Mouse (Mus musculus) heart, postnatal 0 days (tissue): ENCODE results near the gene Plekha4. TPM values are rescaled to one million over a fixed set of nuclear protein-coding genes. Genes with fewer than 3 reads are reported as not detected.

ENCODE experiments used
- ATAC-seq: fragments of 200-750 bp; cut with Nextera tagmentation; 2 replicates; pipeline ENCODE4 v1.8.0; 2017; ENCODE audit warnings: low read depth, moderate number of reproducible peaks, moderate library complexity; ENCODE audit not compliant: insufficient read depth
- DNase-seq: peaks from one replicate; pipeline ENCODE4 v3.0.0-alpha.2; 2016; ENCODE audit warnings: low spot score
- H3K27ac ChIP-seq: fragments of 300-500 bp; sonication (generic); 2 replicates; pipeline ENCODE4 v1.5.1; 2014; ENCODE audit warnings: low read depth, mild to moderate bottlenecking
- H3K27me3 ChIP-seq: fragments of 300-500 bp; sonication (generic); 2 replicates; pipeline ENCODE4 v1.6.1; 2014; ENCODE audit warnings: low read length, mixed read lengths; ENCODE audit not compliant: control insufficient read depth, insufficient read depth
- H3K36me3 ChIP-seq: fragments of 300-500 bp; sonication (generic); replicated peaks from 2 replicates; pipeline ENCODE4 v1.6.1; 2014; ENCODE audit warnings: low read length, mixed read lengths; ENCODE audit not compliant: control insufficient read depth, insufficient read depth
- H3K4me1 ChIP-seq: fragments of 300-500 bp; sonication (generic); 2 replicates; pipeline ENCODE4 v1.6.1; 2014; ENCODE audit warnings: antibody characterized with exemption; ENCODE audit not compliant: control insufficient read depth, insufficient read depth
- H3K4me2 ChIP-seq: fragments of 300-500 bp; sonication (generic); 2 replicates; pipeline ENCODE4 v1.6.1; 2014; ENCODE audit warnings: low read depth, mild to moderate bottlenecking, low read length, moderate library complexity
- H3K4me3 ChIP-seq: fragments of 300-500 bp; sonication (generic); 2 replicates; pipeline ENCODE4 v1.5.1; 2014; ENCODE audit warnings: low read depth, low read length
- H3K9ac ChIP-seq: fragments of 300-500 bp; sonication (generic); replicated peaks from 2 replicates; pipeline ENCODE4 v1.6.1; 2014; ENCODE audit warnings: low read depth, low read length, mixed read lengths
- H3K9me3 ChIP-seq: fragments of 300-500 bp; sonication (generic); replicated peaks from 2 replicates; pipeline ENCODE4 v1.6.1; 2016; ENCODE audit warnings: low read length; ENCODE audit not compliant: control insufficient read depth
- CTCF ChIP-seq: IDR thresholded peaks from 2 replicates; pipeline ENCODE4 v1.5.1; 2016; ENCODE audit warnings: antibody characterized with exemption, control low read depth, low read depth
- EP300 ChIP-seq: IDR thresholded peaks from 2 replicates; pipeline ENCODE4 v1.6.1; 2016; ENCODE audit warnings: antibody characterized with exemption, low read depth
- WGBS: fragments of 180-500 bp; shearing (Covaris S2); extraction: QIAGEN DNeasy Blood & Tissue Kit; methylation state at CpG from one replicate; pipeline ENCODE4 v1.1.7; 2014; 5-methylcytosine and 5-hydroxymethylcytosine counted together
- polyA plus RNA-seq: library from polyadenylated mRNA; unstranded; fragments of >200 nt; fragmentation: Nextera tagmentation; extraction: Ambion mirVana; gene quantifications from 2 replicates; pipeline ENCODE4 v1.2.1, GENCODE M21; 2015
- total RNA-seq: library from RNA; depleted of rRNA; stranded (reverse); fragments of >200 nt; gene quantifications from 2 replicates; pipeline ENCODE4 v1.2.3, GENCODE M21; 2014; ENCODE audit warnings: low replicate concordance

Gene Plekha4
- total and polyA plus RNA-seq, 2 experiments from 2014 or later = 0.78 to 1.3 TPM

DNA sequence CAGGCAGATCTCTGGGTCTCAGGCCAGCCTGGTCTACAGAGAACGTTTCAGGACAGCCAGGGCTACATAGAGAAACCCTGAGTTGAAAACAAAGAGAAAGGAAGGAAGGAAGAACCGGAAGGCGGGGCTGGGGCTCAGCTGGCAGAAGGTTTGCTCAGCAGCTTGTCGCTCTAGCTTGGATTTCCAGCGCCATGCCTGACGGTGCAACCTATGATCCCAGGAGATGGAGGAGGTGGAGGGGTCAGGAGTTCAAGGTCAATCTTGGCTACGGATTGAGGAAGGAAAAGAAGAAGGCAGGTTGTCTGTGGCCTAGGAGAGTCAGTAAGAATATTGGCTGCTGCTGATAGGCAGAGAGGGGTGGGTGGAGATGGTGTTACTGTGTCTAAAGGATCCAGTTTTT lies 34.1 kb downstream of the Plekha4 start:
- Histone ChIP-seq H3K4me2 (no peak overlapping the region), H3K9me3 (no peaks in the 10 kb centered on the region), H3K4me3 (no peak overlapping the region), H3K27me3 (no peaks in the 10 kb centered on the region), H3K9ac (no peak overlapping the region), H3K27ac (no peak overlapping the region), H3K36me3 (no peaks in the 10 kb centered on the region), H3K4me1 (no peaks in the 10 kb centered on the region)
- 75% methylated on average over 7 of the region's 7 CpGs for WGBS
- no peak for TF ChIP-seq EP300
- TF ChIP-seq CTCF = no peak
- ATAC-seq (no peak), DNase-seq (no peak)

- Histone ChIP-seq H3K36me3 (no peaks in the 10 kb centered on the region), H3K4me2 (no peak overlapping the region; the same call in 1 of the 2 replicates), H3K9me3 (no peaks in the 10 kb centered on the region), H3K27me3 (no peaks in the 10 kb centered on the region), H3K27ac (no peak overlapping the region), H3K9ac (no peak overlapping the region), H3K4me1 (no peaks in the 10 kb centered on the region), H3K4me3 (no peak overlapping the region)
- peak; percentile 50 for DNase-seq
- peak; percentile 71 for ATAC-seq
- TF ChIP-seq EP300 (no peak), CTCF (peak; percentile 90)
- 19% methylated on average over 17 of the region's 17 CpGs for WGBS
Measured at GRCm38 (mm10) chr7:45560843-45561623, 34.9 kb downstream of the Plekha4 start.

DNA sequence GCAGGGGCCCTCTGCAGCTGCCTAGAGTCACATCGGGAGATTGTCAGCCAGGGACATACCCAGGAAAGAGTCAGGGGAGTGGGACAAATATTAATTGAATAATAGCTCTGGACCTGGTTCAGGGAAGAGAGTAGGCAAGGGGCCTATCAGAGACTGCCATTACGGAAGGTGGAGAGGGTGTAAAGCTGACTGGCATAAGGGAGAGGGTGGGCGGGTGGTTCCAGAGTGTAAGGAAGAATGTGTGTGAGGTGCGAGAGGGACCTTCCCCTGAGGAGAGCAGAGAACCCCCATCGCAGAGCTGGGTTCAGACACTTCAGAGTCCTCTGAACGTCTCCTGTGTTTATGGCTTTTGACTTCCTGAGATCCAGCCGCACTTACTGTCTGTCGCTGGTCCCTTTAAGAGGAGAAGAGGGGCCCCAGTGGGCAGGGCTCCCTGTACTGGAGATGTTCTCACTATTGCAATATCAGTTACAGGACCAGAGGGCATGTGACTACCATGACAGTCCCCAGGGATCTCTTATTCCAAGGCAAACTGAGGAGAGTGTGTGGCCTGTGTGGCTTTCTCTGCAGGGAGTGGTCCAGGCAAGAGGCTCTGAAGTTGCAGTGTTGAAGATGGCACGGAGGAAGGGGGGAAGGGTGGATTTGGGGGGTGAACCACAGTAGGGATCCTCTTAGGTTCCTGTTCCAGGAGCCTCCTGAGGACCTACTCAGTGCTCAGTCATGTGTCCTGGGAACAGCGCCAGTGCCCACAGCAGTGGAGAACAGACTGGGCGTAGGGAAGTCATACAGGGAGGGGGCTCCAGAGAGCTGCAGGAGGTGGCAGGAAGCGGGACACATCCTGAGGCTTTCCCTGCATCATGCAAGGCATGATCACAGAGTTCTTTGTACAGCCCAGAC lies 35.7 kb downstream of the Plekha4 start:
- TF ChIP-seq CTCF (no peak), EP300 (no peak)
- ATAC-seq = no peak
- Histone ChIP-seq H3K9me3 (no peaks in the 10 kb centered on the region), H3K4me2 (no peak overlapping the region; the same call in 1 of the 2 replicates), H3K36me3 (no peaks in the 10 kb centered on the region), H3K27ac (no peak overlapping the region), H3K4me3 (no peak overlapping the region), H3K9ac (no peak overlapping the region), H3K27me3 (no peaks in the 10 kb centered on the region), H3K4me1 (no peaks in the 10 kb centered on the region)
- 37% methylated on average over 12 of the region's 12 CpGs for WGBS
- DNase-seq = no peak

GRCm38 (mm10) chr7:45564811-45565210 lies 38.7 kb downstream of the Plekha4 start:
- Histone ChIP-seq H3K4me2 (no peak overlapping the region), H3K36me3 (no peaks in the 10 kb centered on the region), H3K9me3 (no peaks in the 10 kb centered on the region), H3K4me3 (no peak overlapping the region), H3K27me3 (no peaks in the 10 kb centered on the region), H3K4me1 (peaks cover 14% of the 10 kb centered on the region), H3K27ac (no peak overlapping the region), H3K9ac (no peak overlapping the region)
- DNase-seq (no peak), ATAC-seq (no peak)
- whole genome bisulfite sequencing = 68% methylated on average over 2 of the region's 2 CpGs
- TF ChIP-seq EP300 (no peak), CTCF (no peak)

DNA sequence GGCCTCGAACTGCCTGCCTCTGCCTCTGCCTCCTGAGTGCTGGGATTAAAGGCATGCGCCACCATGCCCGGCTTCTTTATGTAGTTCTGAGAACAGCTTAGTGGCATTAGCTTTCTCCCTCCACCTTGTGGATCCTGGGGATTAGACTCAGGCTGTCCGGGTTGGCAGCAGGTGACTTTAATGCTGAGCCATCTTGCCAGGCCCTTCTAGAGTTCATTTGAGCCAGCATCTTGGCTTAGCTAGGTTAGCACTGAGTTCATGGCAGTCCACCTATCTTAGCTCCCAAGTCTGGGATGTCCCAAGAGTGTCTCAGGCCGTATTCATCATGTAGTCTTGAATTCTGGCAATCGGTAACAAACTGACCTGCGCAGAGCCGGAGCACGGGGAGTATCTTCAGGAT lies 39.3 kb downstream of the Plekha4 start:
- H3K4me1 ChIP-seq = peaks cover 14% of the 10 kb centered on the region
- 85% methylated on average over 9 of the region's 9 CpGs for WGBS
- H3K36me3 ChIP-seq = no peaks in the 10 kb centered on the region
- no peak overlapping the region for H3K27ac ChIP-seq
- TF ChIP-seq EP300 (no peak), CTCF (no peak)
- H3K27me3 ChIP-seq = no peaks in the 10 kb centered on the region
- DNase-seq (no peak), ATAC-seq (no peak)
- H3K9ac ChIP-seq = no peak overlapping the region
- no peaks in the 10 kb centered on the region for H3K9me3 ChIP-seq
- H3K4me3 ChIP-seq = no peak overlapping the region
- no peak overlapping the region for H3K4me2 ChIP-seq
